ENCODE assay signal across 13 mouse cellular contexts in genomic region chr10:78001796-78002195, GRCm38 (mm10). TPM values are rescaled to one million over a fixed set of nuclear protein-coding genes. Genes with fewer than 3 reads are reported as not detected.
DNase-seq lines count a peak whose midpoint lies in the region; ATAC-seq and TF ChIP-seq lines count a peak whose summit lies in the region.
"Had no signal": no experiment of that assay in that cellular context is flagged by ENCODE, and none has a peak within 500 bp of the region (broad histone marks: within the 10 kb centered on the region; RNA-seq: fewer than 3 reads in every experiment).

No protein-coding gene starts in this region.

- 87% methylated on average over 11 of the region's 11 CpGs for WGBS in heart, embryonic 10.5 days
- 45% methylated on average over 11 of the region's 11 CpGs for WGBS in olfactory bulb, adult 2 months
- 95% methylated on average over 11 of the region's 11 CpGs for WGBS in hindbrain, embryonic 13.5 days
- 96% methylated on average over 11 of the region's 11 CpGs for WGBS in hindbrain, embryonic 12.5 days

- H3K9me3 ChIP-seq in heart, embryonic 10.5 days, result no peaks in the 10 kb centered on the region
- H3K9me3 ChIP-seq in hindbrain, embryonic 13.5 days, result no peaks in the 10 kb centered on the region
- no peaks in the 10 kb centered on the region for H3K9me3 ChIP-seq in hindbrain, embryonic 12.5 days (replicated peaks)
- H3K9me3 ChIP-seq: heart, embryonic 13.5 days; liver, embryonic 13.5 days had no signal

- H3K4me2 ChIP-seq in hindbrain, embryonic 13.5 days, result no peak overlapping the region
- no peak overlapping the region for H3K4me2 ChIP-seq in hindbrain, embryonic 12.5 days (replicated peaks)
- H3K4me2 ChIP-seq: heart, embryonic 13.5 days; liver, embryonic 13.5 days; midbrain, embryonic 11.5 days had no signal

- H3K36me3 ChIP-seq in heart, embryonic 10.5 days, result peaks cover 91% of the 10 kb centered on the region
- H3K36me3 ChIP-seq in hindbrain, embryonic 13.5 days, result peaks cover 64% of the 10 kb centered on the region
- peaks cover 70% of the 10 kb centered on the region for H3K36me3 ChIP-seq in hindbrain, embryonic 12.5 days

- TF ChIP-seq POLR2A in olfactory bulb, adult 2 months (IDR thresholded peaks at IDR 0.05; ENCODE audit: insufficient read depth, low read depth, low read length), result no peak

- H3K27ac ChIP-seq in heart, embryonic 10.5 days, result no peak overlapping the region
- H3K27ac ChIP-seq in olfactory bulb, adult 2 months (ENCODE audit: insufficient read depth, low read depth, low read length), result 0 out of 2 replicates have a peak overlapping the region, but pooled peaks have one; percentile 27
- no peak overlapping the region for H3K27ac ChIP-seq in hindbrain, embryonic 13.5 days
- H3K27ac ChIP-seq in hindbrain, embryonic 12.5 days, result no peak overlapping the region
- H3K27ac ChIP-seq: heart, embryonic 13.5 days had no signal

- H3K4me3 ChIP-seq in heart, embryonic 10.5 days, result no peak overlapping the region
- H3K4me3 ChIP-seq in olfactory bulb, adult 2 months (ENCODE audit: insufficient read depth, low read depth, low read length), result no peak overlapping the region
- H3K4me3 ChIP-seq in hindbrain, embryonic 13.5 days, result no peak overlapping the region
- no peak overlapping the region for H3K4me3 ChIP-seq in hindbrain, embryonic 12.5 days
- H3K4me3 ChIP-seq: heart, embryonic 13.5 days; liver, embryonic 13.5 days had no signal

- DNase-seq in heart, adult 11 months, result peak; percentile 95
- no peak for DNase-seq in heart, embryonic 10.5 days (ENCODE audit: low spot score)
- peak; percentile 30 to 45 for DNase-seq in gastrocnemius, adult 8-10 months (ENCODE audit: low spot score in 2 of 2)
- peak; percentile 96 for DNase-seq in layer of hippocampus, adult 9-11 months
- DNase-seq in testis, postnatal 10 days (ENCODE audit: low spot score), result no peak
- DNase-seq: kidney, adult 11 months; liver, embryonic 13.5 days had no signal

- H3K9ac ChIP-seq in hindbrain, embryonic 13.5 days, result no peak overlapping the region
- no peak overlapping the region for H3K9ac ChIP-seq in hindbrain, embryonic 12.5 days
- H3K9ac ChIP-seq: heart, embryonic 13.5 days; liver, embryonic 13.5 days had no signal

- TF ChIP-seq CTCF in olfactory bulb, adult 2 months (IDR thresholded peaks at IDR 0.05; ENCODE audit: insufficient read depth, low read depth, low read length), result no peak

- H3K4me1 ChIP-seq in heart, embryonic 10.5 days, result peaks cover 25% of the 10 kb centered on the region
- H3K4me1 ChIP-seq in olfactory bulb, adult 2 months (ENCODE audit: control insufficient read depth, insufficient read depth, low read length), result peaks cover 37% of the 10 kb centered on the region
- H3K4me1 ChIP-seq in hindbrain, embryonic 13.5 days (replicated peaks), result peaks cover 14% of the 10 kb centered on the region
- H3K4me1 ChIP-seq in hindbrain, embryonic 12.5 days, result peaks cover 8% of the 10 kb centered on the region

- ATAC-seq in hindbrain, embryonic 13.5 days (ENCODE audit: low FRiP score), result no peak
- ATAC-seq in hindbrain, embryonic 12.5 days (ENCODE audit: low FRiP score), result no peak

- H3K27me3 ChIP-seq in heart, embryonic 10.5 days (ENCODE audit: insufficient read depth, poor library complexity, severe bottlenecking), result no peaks in the 10 kb centered on the region
- no peaks in the 10 kb centered on the region for H3K27me3 ChIP-seq in hindbrain, embryonic 13.5 days
- no peaks in the 10 kb centered on the region for H3K27me3 ChIP-seq in hindbrain, embryonic 12.5 days
- H3K27me3 ChIP-seq: heart, embryonic 13.5 days; liver, embryonic 13.5 days had no signal

RNA-seq across cellular contexts. Expression of gene Pfkl, which starts 8.1 kb away (rescaled TPM):
- polyA plus RNA-seq in heart, embryonic 10.5 days (2016; fragmentation: Nextera tagmentation; extraction: Ambion mirVana), result 264 and 274 TPM in 2 replicates
- 10 to 100 TPM in 1 of 4 experiments, 1 to 10 TPM in 3; 7.0 to 10.6 (median 7.2) TPM for total RNA-seq in gastrocnemius, adult 8-10 months (2022)
- polyA plus RNA-seq in olfactory bulb, adult 2 months (2012; ENCODE audit: insufficient read depth, insufficient read length, low replicate concordance, missing spikeins), result not detected in 2 replicates
- polyA plus RNA-seq in hindbrain, embryonic 13.5 days (2015; fragmentation: Nextera tagmentation; extraction: Ambion mirVana), result 106 and 107 TPM in 2 replicates
- polyA plus RNA-seq in hindbrain, embryonic 12.5 days (2016; fragmentation: Nextera tagmentation; extraction: Ambion mirVana), result 118 and 132 TPM in 2 replicates

RNA-seq across cellular contexts. Expression of gene 1810043G02Rik, which starts 23.5 kb away (rescaled TPM):
- 16.9 and 23.1 TPM in 2 replicates for polyA plus RNA-seq in heart, embryonic 10.5 days (2016; fragmentation: Nextera tagmentation; extraction: Ambion mirVana)
- total RNA-seq in gastrocnemius, adult 8-10 months (2022), result 1 to 10 TPM; 3.2 to 4.7 (median 3.4) TPM
- polyA plus RNA-seq in olfactory bulb, adult 2 months (2012; ENCODE audit: insufficient read depth, insufficient read length, low replicate concordance, missing spikeins), result not detected in 2 replicates
- polyA plus RNA-seq in hindbrain, embryonic 13.5 days (2015; fragmentation: Nextera tagmentation; extraction: Ambion mirVana), result 38.1 and 40.5 TPM in 2 replicates
- polyA plus RNA-seq in hindbrain, embryonic 12.5 days (2016; fragmentation: Nextera tagmentation; extraction: Ambion mirVana), result 33.8 and 34.8 TPM in 2 replicates

RNA-seq across cellular contexts. Expression of gene Trpm2, which starts 31.4 kb away (rescaled TPM):
- polyA plus RNA-seq in heart, embryonic 10.5 days (2016; fragmentation: Nextera tagmentation; extraction: Ambion mirVana), result 0.43 TPM in 2 replicates
- total RNA-seq in gastrocnemius, adult 8-10 months (2022), result under 1 TPM in 2 of 4 experiments, not detected in 2; 0.07 to 0.20 TPM
- not detected in 2 replicates for polyA plus RNA-seq in olfactory bulb, adult 2 months (2012; ENCODE audit: insufficient read depth, insufficient read length, low replicate concordance, missing spikeins)
- 3.0 and 3.9 TPM in 2 replicates for polyA plus RNA-seq in hindbrain, embryonic 13.5 days (2015; fragmentation: Nextera tagmentation; extraction: Ambion mirVana)
- polyA plus RNA-seq in hindbrain, embryonic 12.5 days (2016; fragmentation: Nextera tagmentation; extraction: Ambion mirVana), result 1.3 and 1.4 TPM in 2 replicates

RNA-seq across cellular contexts. Expression of gene Dnmt3l, which starts 40.0 kb away (rescaled TPM):
- polyA plus RNA-seq in heart, embryonic 10.5 days (2016; fragmentation: Nextera tagmentation; extraction: Ambion mirVana), result not detected in 2 replicates
- total RNA-seq in gastrocnemius, adult 8-10 months (2022), result not detected
- not detected in 2 replicates for polyA plus RNA-seq in olfactory bulb, adult 2 months (2012; ENCODE audit: insufficient read depth, insufficient read length, low replicate concordance, missing spikeins)
- not detected in 2 replicates for polyA plus RNA-seq in hindbrain, embryonic 13.5 days (2015; fragmentation: Nextera tagmentation; extraction: Ambion mirVana)
- polyA plus RNA-seq in hindbrain, embryonic 12.5 days (2016; fragmentation: Nextera tagmentation; extraction: Ambion mirVana), result 0.48 TPM in 1 of 2 replicates, not detected in the other
- polyA plus RNA-seq: embryonic facial prominence, embryonic 11.5 days; liver, embryonic 13.5 days; midbrain, embryonic 11.5 days had no signal

RNA-seq across cellular contexts. Expression of gene Aire, which starts 41.6 kb away (rescaled TPM):
- polyA plus RNA-seq in heart, embryonic 10.5 days (2016; fragmentation: Nextera tagmentation; extraction: Ambion mirVana), result 0.18 and 0.45 TPM in 2 replicates
- total RNA-seq in gastrocnemius, adult 8-10 months (2022), result not detected
- polyA plus RNA-seq in olfactory bulb, adult 2 months (2012; ENCODE audit: insufficient read depth, insufficient read length, low replicate concordance, missing spikeins), result not detected in 2 replicates
- polyA plus RNA-seq in hindbrain, embryonic 13.5 days (2015; fragmentation: Nextera tagmentation; extraction: Ambion mirVana), result 0.10 TPM in 1 of 2 replicates, not detected in the other
- 0.20 and 0.23 TPM in 2 replicates for polyA plus RNA-seq in hindbrain, embryonic 12.5 days (2016; fragmentation: Nextera tagmentation; extraction: Ambion mirVana)
- polyA plus RNA-seq: heart, embryonic 13.5 days; liver, embryonic 13.5 days; midbrain, embryonic 11.5 days had no signal

Comparison
In these comparisons a context has a peak if more than half of its experiments do, and no peak if none do; other contexts are left out.
1. DNase-seq: peak in heart, adult 11 months (single experiment), gastrocnemius, adult 8-10 months (2 of 2) and layer of hippocampus, adult 9-11 months (single experiment); none in heart, embryonic 10.5 days (single experiment) and testis, postnatal 10 days (single experiment).
2. RNA of gene 1810043G02Rik, which starts 23.5 kb away (polyA plus RNA-seq): 38.1 to 40.5 TPM in hindbrain, embryonic 13.5 days, 33.8 to 34.8 TPM in hindbrain, embryonic 12.5 days and 16.9 to 23.1 TPM in heart, embryonic 10.5 days; not detected in olfactory bulb, adult 2 months; every median in the first group is over 10 times any median in the second.